Mouse (Mus musculus): ENCODE results near the gene Cd4.

Gene Cd4

DNA sequence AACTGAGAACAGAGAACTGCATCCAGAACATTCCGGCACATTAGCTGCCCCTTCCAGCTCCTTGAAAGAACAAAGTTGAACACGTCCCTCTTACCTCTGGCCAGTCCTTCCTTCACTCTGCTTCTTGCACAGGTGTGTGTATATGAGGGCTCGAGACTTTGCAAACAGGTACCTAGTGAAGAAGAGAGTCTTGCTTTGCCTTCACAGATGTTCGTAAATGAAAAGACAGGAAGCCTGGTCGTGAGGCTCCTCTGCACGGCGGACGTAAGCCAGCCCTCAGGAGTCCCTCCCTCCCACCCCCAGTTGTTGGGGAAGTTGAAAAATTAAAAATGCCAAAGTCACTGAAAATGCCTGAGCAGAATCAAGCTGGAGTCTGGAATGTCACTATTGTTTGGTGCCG, at the start of gene Cd4:
Gene Cd4, minus strand, starts transcription at position 236 of the 400 bp plus-strand sequence.
- DNase-seq (ENCODE audit: low spot score), result no peak

GRCm38 (mm10) chr6:124937493-124937892, 49.5 kb upstream of the Cd4 start:
- no peak for DNase-seq (ENCODE audit: low spot score)

GRCm38 (mm10) chr6:124936681-124937080, 48.7 kb upstream of the Cd4 start:
- no peak for DNase-seq (ENCODE audit: low spot score)

- no peak for DNase-seq (ENCODE audit: low spot score)
These were observed 46.6 kb upstream of the Cd4 start for GRCm38 (mm10) chr6:124934670-124935069.

GRCm38 (mm10) chr6:124933127-124933526, 45.1 kb upstream of the Cd4 start:
- DNase-seq (ENCODE audit: low spot score), result no peak

GRCm38 (mm10) chr6:124932314-124932695, 44.3 kb upstream of the Cd4 start:
- DNase-seq (ENCODE audit: low spot score), result no peak

- no peak for DNase-seq (ENCODE audit: low spot score)
These were observed 43.7 kb upstream of the Cd4 start for GRCm38 (mm10) chr6:124931525-124932313.

- peak; percentile 99 for DNase-seq (ENCODE audit: low spot score)
These were observed 42.9 kb upstream of the Cd4 start, which contains the start of gene Mlf2 for GRCm38 (mm10) chr6:124930754-124931524. TSS of gene Mlf2 (plus strand) at chr6:124931386.

- no peak for DNase-seq (ENCODE audit: low spot score)
These were observed 42.2 kb upstream of the Cd4 start for GRCm38 (mm10) chr6:124930231-124930630.

GRCm38 (mm10) chr6:124925941-124926340, 37.9 kb upstream of the Cd4 start:
- DNase-seq (ENCODE audit: low spot score), result no peak

- no peak for DNase-seq (ENCODE audit: low spot score)
These were observed 37.3 kb upstream of the Cd4 start for GRCm38 (mm10) chr6:124925173-124925793.

DNA sequence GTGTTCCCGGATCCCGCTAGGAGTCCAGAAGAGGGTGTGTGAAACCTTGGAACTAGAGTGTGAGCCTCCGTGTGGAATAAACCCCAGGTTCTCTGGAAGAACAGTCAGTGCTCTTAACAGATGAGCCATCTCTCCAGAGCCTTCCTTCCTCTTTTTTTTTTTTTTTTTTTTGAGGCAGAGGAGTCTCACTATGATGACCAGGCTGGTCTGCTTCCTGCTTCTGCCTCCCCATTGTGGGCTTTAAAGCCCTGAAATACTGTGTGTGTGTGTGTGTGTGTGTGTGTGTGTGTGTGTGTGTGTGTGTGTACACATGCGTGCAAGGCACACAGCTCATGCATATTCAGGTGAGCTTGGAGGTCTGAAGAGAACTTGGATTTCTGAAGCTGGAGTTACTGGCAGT, 33.5 kb upstream of the Cd4 start:
- no peak for DNase-seq (ENCODE audit: low spot score)

DNA sequence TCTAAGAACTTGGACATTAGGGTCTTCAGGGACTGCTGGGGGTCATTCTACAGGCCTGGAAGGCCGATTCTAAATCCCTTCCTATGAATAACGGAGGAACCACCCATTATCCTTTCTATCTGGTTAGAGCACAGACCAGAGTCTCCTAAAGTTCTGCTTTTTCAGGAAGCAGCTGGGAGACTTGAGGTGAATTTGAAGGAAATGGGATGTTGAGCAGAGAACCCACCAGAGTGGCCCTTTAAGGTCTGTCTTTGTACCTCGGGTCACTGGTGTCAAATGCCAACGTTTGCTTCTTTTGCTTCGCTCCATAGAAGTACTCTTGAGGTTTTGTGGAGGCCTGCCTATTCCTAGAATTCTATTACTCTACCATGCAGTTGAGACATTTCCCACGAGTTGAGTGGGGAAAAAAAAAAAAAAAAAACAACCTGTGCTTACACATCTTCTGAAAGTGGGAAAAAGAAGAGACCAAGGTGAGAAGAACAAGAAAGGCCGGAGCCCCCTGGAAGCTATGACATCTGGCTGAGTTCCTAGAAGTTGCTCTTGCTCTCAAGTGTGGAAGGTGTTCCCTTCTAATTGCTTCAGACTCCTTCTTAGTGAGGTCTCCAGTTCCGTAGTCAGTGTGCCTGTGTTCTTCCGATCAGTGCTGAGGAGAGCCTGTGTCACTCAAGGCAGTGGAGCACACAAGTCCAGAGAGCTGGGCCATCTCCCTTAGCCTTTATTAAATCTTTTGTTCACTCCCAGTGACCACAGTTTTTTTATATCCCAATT, 32.5 kb upstream of the Cd4 start:
- no peak for DNase-seq (ENCODE audit: low spot score)

DNA sequence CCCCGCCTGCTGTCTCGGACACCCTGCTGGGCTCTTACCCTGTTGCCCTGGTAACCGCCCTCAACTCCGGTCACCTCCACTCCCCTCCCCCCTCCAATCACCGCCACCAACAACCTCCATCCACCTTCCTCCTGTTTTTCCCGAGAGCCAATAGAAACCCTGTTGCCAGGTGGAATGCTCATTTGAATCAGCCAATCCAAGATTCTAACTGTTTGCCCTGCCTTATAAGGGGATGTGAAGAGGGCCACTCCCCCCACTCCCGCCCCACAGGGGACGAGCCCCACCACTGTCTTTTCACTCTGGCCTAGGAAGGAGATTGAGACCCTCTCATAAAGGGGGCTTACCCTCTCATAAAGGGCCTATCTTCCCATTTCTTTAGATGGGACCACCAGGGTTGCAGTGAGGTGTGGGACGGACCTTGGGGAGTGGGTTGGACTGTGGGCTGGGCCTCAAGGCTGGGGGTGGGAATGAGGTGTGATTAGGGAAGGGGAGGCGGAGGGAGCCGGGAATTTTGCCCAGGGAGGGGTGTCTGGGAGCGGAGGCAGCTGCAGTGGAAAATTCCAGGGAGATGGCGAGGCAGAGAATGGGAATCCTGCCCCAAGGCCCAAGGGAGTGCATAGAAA, 31.8 kb upstream of the Cd4 start, which contains the start of gene Ptms:
Gene Ptms, minus strand, starts transcription at position 409 of the 623 bp plus-strand sequence.
- DNase-seq (ENCODE audit: low spot score), result peak; percentile 85

DNA sequence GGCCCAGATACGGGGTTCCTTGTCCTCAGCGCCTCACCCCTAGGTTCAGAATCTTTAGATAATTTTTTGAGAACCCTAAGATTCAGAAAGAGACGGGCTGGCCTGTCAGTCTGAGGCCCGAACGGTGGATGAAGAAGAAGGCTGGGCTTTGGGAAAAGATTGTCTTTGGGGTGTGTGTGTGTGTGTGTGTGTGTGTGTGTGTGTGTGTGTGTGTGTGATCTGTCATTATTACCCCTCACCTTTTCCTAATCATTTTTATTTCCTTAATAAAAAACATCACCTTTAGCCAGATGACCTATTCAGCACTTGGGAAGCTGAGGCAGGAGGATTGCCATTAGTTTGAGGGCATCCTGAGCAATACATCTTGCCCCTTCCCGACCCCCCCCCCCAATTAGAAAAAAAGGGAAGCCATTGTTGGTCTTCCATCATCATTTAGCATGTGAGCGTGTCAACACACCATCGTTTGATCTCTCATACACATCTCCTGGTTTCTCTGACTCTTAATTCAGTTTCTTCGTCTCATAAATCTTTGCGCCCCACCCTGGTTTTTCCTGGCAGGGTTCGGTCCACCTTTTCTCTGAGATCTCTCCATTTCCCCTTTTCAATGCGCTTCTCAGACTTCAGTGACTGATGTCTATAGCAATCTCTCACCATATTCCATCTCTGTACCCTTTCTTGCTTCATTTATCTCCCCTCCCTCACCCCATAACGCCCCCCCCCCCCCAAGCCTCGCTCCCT, 31.0 kb upstream of the Cd4 start:
- DNase-seq (ENCODE audit: low spot score), result no peak

- no peak for DNase-seq (ENCODE audit: low spot score)
These were observed 30.3 kb upstream of the Cd4 start for GRCm38 (mm10) chr6:124918331-124918690.

GRCm38 (mm10) chr6:124917518-124918330, 29.7 kb upstream of the Cd4 start:
- peak; percentile 87 for DNase-seq (ENCODE audit: low spot score)

DNA sequence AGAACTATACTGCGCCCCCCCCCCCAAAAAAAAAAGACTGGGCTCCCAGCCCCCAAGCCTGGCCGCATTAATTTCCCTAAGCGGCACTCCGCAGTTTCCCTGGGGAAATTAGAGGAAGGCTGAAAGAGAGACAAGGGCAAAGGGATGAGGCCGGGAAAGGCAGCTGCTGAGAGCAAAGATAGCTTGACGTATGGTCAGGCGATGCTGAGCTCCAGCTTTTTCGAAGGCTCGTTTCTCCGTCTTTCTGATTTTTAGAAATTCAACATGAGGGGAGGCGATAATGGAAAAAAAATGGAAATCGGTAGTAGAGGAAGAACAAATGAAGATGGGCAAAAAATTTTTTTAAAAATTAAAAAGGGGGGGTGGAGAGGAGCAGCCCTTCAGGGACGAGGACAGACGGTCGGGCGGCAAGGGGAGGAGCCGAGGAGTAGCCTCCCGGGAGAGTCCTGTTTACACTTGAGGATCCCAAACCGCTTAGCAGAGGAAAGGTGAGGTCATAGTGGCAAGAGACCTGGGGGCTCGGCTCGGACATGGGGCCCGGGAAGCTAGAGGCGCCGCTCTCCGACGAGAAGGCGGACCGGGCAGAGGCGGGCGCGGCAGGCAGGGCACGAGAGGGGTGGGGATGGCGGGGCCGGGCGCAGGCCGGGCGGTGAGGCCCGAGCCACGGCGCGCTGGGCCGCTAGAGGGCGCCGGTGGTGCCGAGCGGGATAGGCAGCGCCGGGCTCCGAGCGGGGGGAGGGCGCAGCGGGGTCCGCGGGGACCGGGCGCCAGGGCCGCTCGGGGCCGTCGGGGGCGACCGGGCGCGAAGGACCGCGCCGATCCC, 28.9 kb upstream of the Cd4 start:
- DNase-seq (ENCODE audit: low spot score), result peak; percentile 92
